Mouse (Mus musculus): ENCODE measurements at regions not wholly inside any gene's neighbourhood (a gene's known extent, or its start where the extent isn't known, plus 50 kb on each side); places are given as distances from the start of the nearest gene placed in this dataset.

DNA sequence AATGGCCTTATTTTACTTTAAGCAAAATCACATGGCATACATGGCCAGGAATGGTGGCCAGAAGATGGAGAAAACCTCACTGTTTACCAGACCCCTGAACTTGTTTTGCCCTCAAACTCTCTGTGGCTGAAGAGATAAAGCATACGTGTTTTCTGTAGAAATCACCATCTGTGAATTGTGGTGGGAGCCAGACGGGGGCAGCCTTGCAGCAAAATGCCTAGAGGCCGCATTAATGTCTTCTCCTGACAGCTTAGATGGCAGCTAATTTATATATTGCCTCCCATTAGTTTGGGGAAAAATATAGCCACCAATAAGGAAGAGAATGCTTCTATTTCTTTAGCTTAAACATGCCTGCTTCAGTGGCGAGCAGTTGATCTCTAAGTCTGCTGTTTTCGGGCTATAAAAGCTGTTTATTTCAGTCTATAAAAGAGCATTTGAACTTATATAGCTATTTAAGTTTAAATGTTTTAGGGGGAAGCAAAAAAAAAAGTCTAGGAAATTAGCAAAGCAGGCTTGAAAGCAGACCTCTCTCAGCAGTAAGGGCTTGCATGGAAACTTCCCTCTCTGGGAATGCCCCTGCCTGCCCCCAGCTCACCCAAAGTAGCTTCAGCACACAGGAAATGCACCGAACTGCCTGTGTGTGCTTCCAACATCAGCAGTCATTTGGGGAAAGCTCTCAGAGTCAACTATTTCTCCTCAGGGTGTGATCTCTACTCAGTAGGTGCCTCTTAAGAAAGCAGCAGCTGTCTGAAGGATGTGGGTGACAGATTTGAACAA lies 747.1 kb downstream of the Gm826 start:
- TF ChIP-seq POLR2AphosphoS5 (IDR thresholded peaks at IDR 0.05; ENCODE audit: borderline replicate concordance, low read depth, low read length) (no peak), SIN3A (IDR thresholded peaks at IDR 0.05; ENCODE audit: low read length) (no peak), RCOR1 (IDR thresholded peaks at IDR 0.05; ENCODE audit: low read depth, low read length) (no peak), CHD2 (IDR thresholded peaks at IDR 0.05; ENCODE audit: low read length) (no peak), ZKSCAN1 (IDR thresholded peaks at IDR 0.05; ENCODE audit: low read depth, low read length) (no peak), ZC3H11A (IDR thresholded peaks at IDR 0.05; ENCODE audit: low read depth, low read length) (no peak), ZMIZ1 (IDR thresholded peaks at IDR 0.05; ENCODE audit: low read depth, low read length) (no peak), ZNF384 (IDR thresholded peaks at IDR 0.05; ENCODE audit: low read depth, low read length) (no peak), MYC (IDR thresholded peaks at IDR 0.05; ENCODE audit: low read depth, low read length) (no peak), ELF1 (IDR thresholded peaks at IDR 0.05; ENCODE audit: low read depth, low read length) (no peak), EP300 (IDR thresholded peaks at IDR 0.05; ENCODE audit: low read depth in 1 of 2, low read length in 2 of 2) (no peak), CHD1 (IDR thresholded peaks at IDR 0.05; ENCODE audit: low read depth, low read length) (no peak), BHLHE40 (IDR thresholded peaks at IDR 0.05; ENCODE audit: borderline replicate concordance, low read depth, low read length) (no peak), MAX (IDR thresholded peaks at IDR 0.05; ENCODE audit: low read length) (no peak), MEF2A (IDR thresholded peaks at IDR 0.05; ENCODE audit: extremely low read depth, insufficient replicate concordance, low read depth, low read length, poor library complexity, severe bottlenecking) (no peak)

DNA sequence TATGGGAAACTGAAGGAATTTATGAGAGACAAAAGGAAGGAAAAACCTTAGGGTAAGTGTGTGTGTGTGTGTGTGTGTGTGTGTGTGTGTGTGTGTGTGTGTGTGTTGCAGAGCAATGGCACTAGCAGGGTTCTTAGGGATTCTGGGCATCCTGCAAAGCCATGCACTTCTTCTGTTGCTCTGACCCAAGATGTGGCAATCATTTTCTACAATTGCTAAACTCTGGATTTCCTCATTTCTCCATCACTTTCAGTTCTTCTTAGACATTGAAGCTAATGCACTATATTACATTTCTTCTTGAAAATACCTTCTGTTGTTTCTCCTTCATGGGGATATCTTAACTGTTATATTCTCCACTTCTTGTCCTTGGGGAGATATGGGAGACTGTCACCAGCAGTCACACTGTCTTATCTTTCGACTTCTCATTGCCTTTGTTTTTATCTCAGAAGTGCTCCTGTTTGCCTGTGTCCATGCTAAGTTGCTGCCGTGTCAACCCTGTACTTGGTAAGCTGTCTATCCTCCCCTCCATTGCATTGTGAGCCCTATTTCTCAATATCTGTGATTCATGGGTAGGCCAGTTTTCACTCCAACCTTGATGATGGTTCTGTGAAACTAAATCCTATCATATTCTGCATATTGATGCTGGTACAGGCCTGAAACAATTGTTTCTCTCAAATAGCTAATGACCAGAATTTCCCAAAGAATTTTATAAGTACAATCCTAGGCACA lies 742.4 kb downstream of the Gm826 start:
- TF ChIP-seq MXI1 (IDR thresholded peaks at IDR 0.05; ENCODE audit: low read depth, low read length), result no peak
- no peak for TF ChIP-seq ZMIZ1 (IDR thresholded peaks at IDR 0.05; ENCODE audit: low read depth, low read length)
- TF ChIP-seq USF1 (IDR thresholded peaks at IDR 0.05; ENCODE audit: low read depth, low read length), result no peak
- no peak for TF ChIP-seq NRF1 (IDR thresholded peaks at IDR 0.05; ENCODE audit: insufficient read depth, low read depth, low read length, poor library complexity, severe bottlenecking)
- TF ChIP-seq ETS1 (IDR thresholded peaks at IDR 0.05; ENCODE audit: low read depth, low read length), result no peak
- TF ChIP-seq POLR2AphosphoS2 (IDR thresholded peaks at IDR 0.05; ENCODE audit: low read length), result no peak
- no peak for TF ChIP-seq HCFC1 (IDR thresholded peaks at IDR 0.05; ENCODE audit: low read depth, low read length)
- no peak for TF ChIP-seq CTCF (IDR thresholded peaks at IDR 0.05 in 2 of 3, conservative IDR thresholded peaks at IDR 0.05 in 1 of 3; ENCODE audit: control insufficient read depth in 1 of 3, insufficient read depth in 1 of 3, low read depth in 2 of 3, low read length in 3 of 3, poor library complexity in 1 of 3, severe bottlenecking in 1 of 3)
- no peak for TF ChIP-seq MAZ (IDR thresholded peaks at IDR 0.05; ENCODE audit: low read depth, low read length)
- no peak for TF ChIP-seq JUND (IDR thresholded peaks at IDR 0.05; ENCODE audit: low read depth, low read length)
- TF ChIP-seq TAL1 (IDR thresholded peaks at IDR 0.05; ENCODE audit: low read length), result no peak
- TF ChIP-seq ZKSCAN1 (IDR thresholded peaks at IDR 0.05; ENCODE audit: low read depth, low read length), result no peak
- no peak for TF ChIP-seq UBTF (IDR thresholded peaks at IDR 0.05; ENCODE audit: borderline replicate concordance, insufficient read depth, low read depth, low read length)
- H3K9ac ChIP-seq (ENCODE audit: control insufficient read depth, low read depth, low read length, poor library complexity, severe bottlenecking), result no peak overlapping the region
- no peaks in the 10 kb centered on the region for H3K27me3 ChIP-seq (ENCODE audit: control insufficient read depth in 1 of 2, insufficient read depth in 2 of 2, low read length in 2 of 2)
- no peaks in the 10 kb centered on the region for H3K79me2 ChIP-seq (ENCODE audit: control insufficient read depth, insufficient read depth, low read length, poor library complexity)
- H3K4me3 ChIP-seq (ENCODE audit: control insufficient read depth in 1 of 2, insufficient read depth in 1 of 2, low read depth in 2 of 2, low read length in 2 of 2), result no peak overlapping the region
- DNase-seq (ENCODE audit: low read depth, low spot score), result no peak
- H3K4me1 ChIP-seq (ENCODE audit: control insufficient read depth in 1 of 2, insufficient read depth in 2 of 2, low read length in 2 of 2), result no peaks in the 10 kb centered on the region
- no peaks in the 10 kb centered on the region for H3K36me3 ChIP-seq (ENCODE audit: control insufficient read depth in 1 of 2, insufficient read depth in 2 of 2, low read length in 2 of 2)
- H3K27ac ChIP-seq (ENCODE audit: control insufficient read depth, low read depth, low read length), result no peak overlapping the region
- H3K9me3 ChIP-seq (replicated peaks; ENCODE audit: insufficient read depth, low read length), result no peaks in the 10 kb centered on the region

More for the DNA sequence above, 747.1 kb downstream of the Gm826 start:
- Histone ChIP-seq H3K27ac (ENCODE audit: control insufficient read depth, low read depth, low read length) (no peak overlapping the region), H3K27me3 (ENCODE audit: control insufficient read depth in 1 of 2, insufficient read depth in 2 of 2, low read length in 2 of 2) (no peaks in the 10 kb centered on the region), H3K4me1 (ENCODE audit: control insufficient read depth in 1 of 2, insufficient read depth in 2 of 2, low read length in 2 of 2) (no peaks in the 10 kb centered on the region), H3K36me3 (ENCODE audit: control insufficient read depth in 1 of 2, insufficient read depth in 2 of 2, low read length in 2 of 2) (no peaks in the 10 kb centered on the region), H3K4me3 (ENCODE audit: control insufficient read depth in 1 of 2, insufficient read depth in 1 of 2, low read depth in 2 of 2, low read length in 2 of 2) (no peak overlapping the region), H3K9ac (ENCODE audit: control insufficient read depth, low read depth, low read length, poor library complexity, severe bottlenecking) (no peak overlapping the region), H3K9me3 (replicated peaks; ENCODE audit: insufficient read depth, low read length) (no peaks in the 10 kb centered on the region), H3K79me2 (ENCODE audit: control insufficient read depth, insufficient read depth, low read length, poor library complexity) (no peaks in the 10 kb centered on the region)
- no peak for DNase-seq (ENCODE audit: low read depth, low spot score)
